Mouse (Mus musculus) olfactory bulb, adult 2 months (tissue): ENCODE results near the gene Hspe1. TPM values are rescaled to one million over a fixed set of nuclear protein-coding genes. Genes with fewer than 3 reads are reported as not detected.
"Not testable (repeated sequence)": the region's sequence is repeated elsewhere in the genome, so short reads cannot be mapped to it uniquely, and the experiment has no call there.

Experiments
- H3K27ac ChIP-seq: fragments of 200-500 bp; 2 replicates; pipeline ENCODE4 v1.5.1; 2012; ENCODE audit warnings: low read depth, low read length; ENCODE audit not compliant: insufficient read depth
- H3K4me1 ChIP-seq: fragments of 200-500 bp; 2 replicates; pipeline ENCODE4 v1.6.1; 2012; ENCODE audit warnings: low read length; ENCODE audit not compliant: control insufficient read depth, insufficient read depth
- H3K4me3 ChIP-seq: fragments of 200-500 bp; 2 replicates; pipeline ENCODE4 v1.5.1; 2012; ENCODE audit warnings: mild to moderate bottlenecking, low read depth, low read length, moderate library complexity; ENCODE audit not compliant: insufficient read depth
- CTCF ChIP-seq: fragments of 200-500 bp; IDR thresholded peaks from 2 replicates; pipeline ENCODE4 v1.5.1; 2012; ENCODE audit warnings: low read depth, mild to moderate bottlenecking, low read length, moderate library complexity; ENCODE audit not compliant: insufficient read depth
- POLR2A ChIP-seq: fragments of 200-500 bp; IDR thresholded peaks from 2 replicates; pipeline ENCODE4 v1.6.1; 2012; ENCODE audit warnings: mild to moderate bottlenecking, low read depth, low read length, moderate library complexity; ENCODE audit not compliant: insufficient read depth
- WGBS: fragments of 180-500 bp; shearing (Covaris S2); methylation state at CpG from one replicate; pipeline ENCODE4 v1.1.7; 2018; 5-methylcytosine and 5-hydroxymethylcytosine counted together
- polyA plus RNA-seq: library from polyadenylated mRNA; stranded (reverse); fragments of >200 nt; gene quantifications from 2 replicates; pipeline ENCODE4 v1.2.4, GENCODE M21; 2012; ENCODE audit warnings: low replicate concordance; ENCODE audit not compliant: missing spikeins, insufficient read depth, insufficient read length

The Hspe1 gene
- polyA plus RNA-seq, 1 experiment, result not detected

- 66% methylated on average over 2 of the region's 2 CpGs for WGBS
- TF ChIP-seq CTCF (no peak), POLR2A (no peak)
Observed at GRCm38 (mm10) chr1:55092056-55092455, 4.1 kb downstream of the Hspe1 start.

GRCm38 (mm10) chr1:55092469-55092868 is 4.5 kb downstream of the Hspe1 start:
- TF ChIP-seq POLR2A (no peak), CTCF (no peak)
- WGBS, result 81% methylated on average over 1 of the region's 1 CpGs
- Histone ChIP-seq H3K4me1 (no peaks in the 10 kb centered on the region), H3K4me3 (no peak overlapping the region), H3K27ac (no peak overlapping the region)

More at GRCm38 (mm10) chr1:55092056-55092455, 4.1 kb downstream of the Hspe1 start:
- H3K4me3 ChIP-seq, result no peak overlapping the region
- H3K4me1 ChIP-seq, result no peaks in the 10 kb centered on the region
- H3K27ac ChIP-seq, result no peak overlapping the region

- no peaks in the 10 kb centered on the region for H3K4me1 ChIP-seq
- H3K27ac ChIP-seq, result no peak overlapping the region
- TF ChIP-seq POLR2A, result no peak
- TF ChIP-seq CTCF, result no peak
- no peak overlapping the region for H3K4me3 ChIP-seq
- WGBS, result 90% methylated on average over 9 of the region's 9 CpGs
Observed at GRCm38 (mm10) chr1:55106919-55107585, 19.1 kb downstream of the Hspe1 start.

- Histone ChIP-seq H3K4me1 (no peaks in the 10 kb centered on the region), H3K27ac (no peak overlapping the region), H3K4me3 (no peak overlapping the region)
- no peak for TF ChIP-seq CTCF
- no peak for TF ChIP-seq POLR2A
- WGBS, result 90% methylated on average over 1 of the region's 1 CpGs
Observed at GRCm38 (mm10) chr1:55107644-55108043, 19.7 kb downstream of the Hspe1 start.

- TF ChIP-seq CTCF (no peak), POLR2A (no peak)
- 30% methylated on average over 2 of the region's 2 CpGs for WGBS
- no peak overlapping the region for H3K27ac ChIP-seq
- no peak overlapping the region for H3K4me3 ChIP-seq
- no peaks in the 10 kb centered on the region for H3K4me1 ChIP-seq
Observed at GRCm38 (mm10) chr1:55108473-55108872, 20.5 kb downstream of the Hspe1 start.

- no peaks in the 10 kb centered on the region for H3K4me1 ChIP-seq
- TF ChIP-seq POLR2A, result no peak
- no peak for TF ChIP-seq CTCF
- WGBS, result 88% methylated on average over 4 of the region's 4 CpGs
- no peak overlapping the region for H3K27ac ChIP-seq
- no peak overlapping the region for H3K4me3 ChIP-seq
Observed at GRCm38 (mm10) chr1:55109066-55109766, 21.3 kb downstream of the Hspe1 start.

- Histone ChIP-seq H3K27ac (no peak overlapping the region), H3K4me3 (no peak overlapping the region), H3K4me1 (no peaks in the 10 kb centered on the region)
- no peak for TF ChIP-seq CTCF
- TF ChIP-seq POLR2A, result no peak
- 87% methylated on average over 5 of the region's 5 CpGs for WGBS
Observed at GRCm38 (mm10) chr1:55123046-55123445, 35.1 kb downstream of the Hspe1 start.

- WGBS, result 90% methylated on average over 2 of the region's 2 CpGs
Observed at GRCm38 (mm10) chr1:55123561-55123960, 35.6 kb downstream of the Hspe1 start.

GRCm38 (mm10) chr1:55124136-55124535 is 36.2 kb downstream of the Hspe1 start:
- H3K27ac ChIP-seq, H3K4me1 ChIP-seq, H3K4me3 ChIP-seq: not testable (repeated sequence)
- WGBS, result 96% methylated on average over 2 of the region's 2 CpGs

More at GRCm38 (mm10) chr1:55123561-55123960, 35.6 kb downstream of the Hspe1 start:
- TF ChIP-seq CTCF, result no peak
- no peak for TF ChIP-seq POLR2A
- no peaks in the 10 kb centered on the region for H3K4me1 ChIP-seq
- H3K4me3 ChIP-seq, result no peak overlapping the region
- H3K27ac ChIP-seq, result no peak overlapping the region
